Mouse (Mus musculus): ENCODE measurements around the gene 4933402N03Rik. TPM values are rescaled to one million over a fixed set of nuclear protein-coding genes. Genes with fewer than 3 reads are reported as not detected.

The 4933402N03Rik gene
- polyA plus RNA-seq, 1 experiment from 2014 or later, result not detected

GRCm38 (mm10) chr7:131114434-131114833 lies 31.7 kb downstream of the 4933402N03Rik start:
- Histone ChIP-seq H3K4me3 (replicated peaks; ENCODE audit: low read depth, low read length) (no peak overlapping the region), H3K27ac (no peak overlapping the region), H3K9ac (ENCODE audit: low read depth, low read length) (no peak overlapping the region), H3K4me2 (ENCODE audit: low read length) (no peak overlapping the region), H3K9me3 (replicated peaks; ENCODE audit: low read length) (no peaks in the 10 kb centered on the region), H3K36me3 (ENCODE audit: insufficient read depth, low read length) (no peaks in the 10 kb centered on the region), H3K4me1 (replicated peaks; ENCODE audit: insufficient read depth, low read length) (no peaks in the 10 kb centered on the region), H3K27me3 (ENCODE audit: insufficient read depth, low read length) (no peaks in the 10 kb centered on the region)
- TF ChIP-seq CTCF (IDR thresholded peaks at IDR 0.05; ENCODE audit: low read depth), result no peak
- 70% methylated on average over 2 of the region's 2 CpGs for whole genome bisulfite sequencing
- ATAC-seq (replicated peaks; ENCODE audit: low FRiP score, low read depth) (no peak), DNase-seq (ENCODE audit: low spot score) (no peak)

DNA sequence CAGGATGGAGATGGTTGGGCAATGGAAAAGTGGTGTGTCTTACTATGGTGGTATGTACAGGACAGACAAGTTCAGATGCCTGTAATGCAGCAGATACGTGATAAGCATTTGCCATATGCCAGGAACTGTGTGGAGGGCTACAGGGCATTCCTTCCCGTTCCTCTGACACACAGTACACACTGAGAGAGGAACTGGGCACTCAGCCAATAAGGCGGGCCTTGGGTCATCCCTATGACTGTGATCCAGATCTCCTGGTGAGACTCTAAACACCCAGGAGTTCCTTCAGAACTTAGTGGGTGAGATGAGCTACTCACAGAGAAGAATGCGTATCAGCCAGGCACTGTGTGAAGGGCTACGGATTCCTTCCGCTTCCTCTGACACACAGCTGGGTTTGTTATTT lies 32.4 kb downstream of the 4933402N03Rik start:
- no peak for TF ChIP-seq CTCF (IDR thresholded peaks at IDR 0.05; ENCODE audit: low read depth)
- no peak overlapping the region for H3K9ac ChIP-seq (ENCODE audit: low read depth, low read length)
- H3K4me3 ChIP-seq (replicated peaks; ENCODE audit: low read depth, low read length), result no peak overlapping the region
- no peak for ATAC-seq (replicated peaks; ENCODE audit: low FRiP score, low read depth)
- H3K27ac ChIP-seq, result no peak overlapping the region
- peak; percentile 7 for DNase-seq (ENCODE audit: low spot score)
- H3K9me3 ChIP-seq (replicated peaks; ENCODE audit: low read length), result no peaks in the 10 kb centered on the region
- no peaks in the 10 kb centered on the region for H3K4me1 ChIP-seq (replicated peaks; ENCODE audit: insufficient read depth, low read length)
- no peaks in the 10 kb centered on the region for H3K27me3 ChIP-seq (ENCODE audit: insufficient read depth, low read length)
- no peak overlapping the region for H3K4me2 ChIP-seq (ENCODE audit: low read length)
- 68% methylated on average over 6 of the region's 6 CpGs for WGBS
- H3K36me3 ChIP-seq (ENCODE audit: insufficient read depth, low read length), result no peaks in the 10 kb centered on the region

DNA sequence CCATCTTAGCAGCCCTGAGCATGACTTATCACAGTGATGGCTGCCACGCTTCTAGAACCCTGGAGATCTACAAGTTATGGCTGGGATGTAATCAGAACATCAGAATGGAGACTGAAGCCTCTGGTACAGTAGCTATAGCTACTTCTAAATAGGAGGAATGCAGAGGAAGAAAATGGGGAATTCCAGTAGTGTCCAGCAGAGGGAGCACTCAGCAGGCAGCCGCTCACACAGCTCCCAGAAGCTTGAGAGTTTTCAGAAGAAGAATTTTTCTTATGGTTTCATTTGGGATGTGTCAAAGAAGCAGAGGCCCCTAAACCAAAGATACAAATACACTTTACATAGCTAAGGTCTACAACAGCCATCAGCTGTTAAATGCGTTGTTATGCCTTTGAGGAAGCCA lies 33.6 kb downstream of the 4933402N03Rik start:
- no peak overlapping the region for H3K4me3 ChIP-seq (replicated peaks; ENCODE audit: low read depth, low read length)
- no peaks in the 10 kb centered on the region for H3K9me3 ChIP-seq (replicated peaks; ENCODE audit: low read length)
- H3K4me2 ChIP-seq (ENCODE audit: low read length), result no peak overlapping the region
- ATAC-seq (replicated peaks; ENCODE audit: low FRiP score, low read depth) (no peak), DNase-seq (ENCODE audit: low spot score) (peak; percentile 76)
- 29% methylated on average over 3 of the region's 3 CpGs for WGBS
- peak; percentile 84 for TF ChIP-seq CTCF (IDR thresholded peaks at IDR 0.05; ENCODE audit: low read depth)
- H3K9ac ChIP-seq (ENCODE audit: low read depth, low read length), result no peak overlapping the region
- no peaks in the 10 kb centered on the region for H3K4me1 ChIP-seq (replicated peaks; ENCODE audit: insufficient read depth, low read length)
- no peak overlapping the region for H3K27ac ChIP-seq
- H3K36me3 ChIP-seq (ENCODE audit: insufficient read depth, low read length), result no peaks in the 10 kb centered on the region
- H3K27me3 ChIP-seq (ENCODE audit: insufficient read depth, low read length), result no peaks in the 10 kb centered on the region

Other genes starting within 250 kb of the 4933402N03Rik start
- gene Htra1, start 210.2 kb downstream of the 4933402N03Rik start, polyA plus RNA-seq (2015; fragmentation: Nextera tagmentation; extraction: Ambion mirVana), result 14.5 and 14.8 TPM in 2 replicates
- not detected in 2 replicates for gene Dmbt1, start 114.3 kb downstream of the 4933402N03Rik start, polyA plus RNA-seq (2015; fragmentation: Nextera tagmentation; extraction: Ambion mirVana)
- gene 5430419D17Rik, start 28.1 kb upstream of the 4933402N03Rik start, polyA plus RNA-seq (2015; fragmentation: Nextera tagmentation; extraction: Ambion mirVana), result not detected in 2 replicates
- not detected in 2 replicates for gene Cuzd1, start 176.0 kb upstream of the 4933402N03Rik start, polyA plus RNA-seq (2015; fragmentation: Nextera tagmentation; extraction: Ambion mirVana)
- gene Fam24b, start 183.2 kb upstream of the 4933402N03Rik start, polyA plus RNA-seq (2015; fragmentation: Nextera tagmentation; extraction: Ambion mirVana), result not detected in 2 replicates
- gene Fam24a, start 187.6 kb upstream of the 4933402N03Rik start, polyA plus RNA-seq (2015; fragmentation: Nextera tagmentation; extraction: Ambion mirVana), result not detected in 2 replicates
- gene 2310057M21Rik, start 216.4 kb upstream of the 4933402N03Rik start, polyA plus RNA-seq (2015; fragmentation: Nextera tagmentation; extraction: Ambion mirVana), result 15.0 and 16.9 TPM in 2 replicates
- gene Pstk, start 224.8 kb upstream of the 4933402N03Rik start, polyA plus RNA-seq (2015; fragmentation: Nextera tagmentation; extraction: Ambion mirVana), result 64.2 and 64.6 TPM in 2 replicates